Mouse (Mus musculus): ENCODE results near the gene Slc2a3. TPM values are rescaled to one million over a fixed set of nuclear protein-coding genes. Genes with fewer than 3 reads are reported as not detected.
"Not testable (repeated sequence)": the region's sequence is repeated elsewhere in the genome, so short reads cannot be mapped to it uniquely, and the experiment has no call there.

Slc2a3 gene
- polyA plus RNA-seq, 1 experiment from 2014 or later, result 9.3 TPM

DNA sequence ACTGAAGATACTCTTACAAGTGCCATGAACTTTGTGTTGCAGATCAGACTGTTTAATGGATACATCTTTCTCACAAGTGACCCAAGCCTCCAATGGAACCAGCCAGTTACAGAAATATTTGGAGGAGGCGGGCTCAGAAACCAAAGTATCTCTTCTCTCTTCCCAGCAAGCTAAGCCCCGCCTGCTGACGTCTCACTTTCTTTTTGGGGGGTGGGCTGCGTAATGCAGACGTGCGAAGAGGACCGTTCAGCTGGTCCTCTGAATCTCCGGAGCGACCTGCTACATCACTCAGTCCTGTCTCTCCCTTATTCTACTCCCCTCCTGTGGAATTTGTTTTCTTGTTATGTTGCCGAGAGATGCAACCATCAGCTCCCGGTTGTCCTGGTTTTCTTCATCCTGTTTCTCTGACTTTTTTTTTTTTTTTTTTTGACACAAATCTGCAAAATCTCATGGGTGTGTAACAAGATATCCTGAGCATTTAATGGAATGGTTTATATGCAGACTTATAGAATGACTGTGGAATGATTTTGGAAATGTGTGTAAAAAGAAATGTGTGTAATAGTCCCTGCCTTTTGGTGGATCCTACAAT, 40.3 kb downstream of the Slc2a3 start:
- Histone ChIP-seq H3K27me3 (peaks cover 10% of the 10 kb centered on the region; the same call in 1 of the 2 replicates), H3K4me2 (peak overlapping the region; percentile 57), H3K4me1 (peaks cover 13% of the 10 kb centered on the region), H3K36me3 (ENCODE audit: poor library complexity, severe bottlenecking) (no peaks in the 10 kb centered on the region), H3K27ac (no peak overlapping the region), H3K9me3 (replicated peaks) (no peaks in the 10 kb centered on the region), H3K9ac (no peak overlapping the region), H3K4me3 (peak overlapping the region; percentile 39)
- peak; percentile 74 for ATAC-seq
- under 1% methylated on average over 11 of the region's 11 CpGs for WGBS

DNA sequence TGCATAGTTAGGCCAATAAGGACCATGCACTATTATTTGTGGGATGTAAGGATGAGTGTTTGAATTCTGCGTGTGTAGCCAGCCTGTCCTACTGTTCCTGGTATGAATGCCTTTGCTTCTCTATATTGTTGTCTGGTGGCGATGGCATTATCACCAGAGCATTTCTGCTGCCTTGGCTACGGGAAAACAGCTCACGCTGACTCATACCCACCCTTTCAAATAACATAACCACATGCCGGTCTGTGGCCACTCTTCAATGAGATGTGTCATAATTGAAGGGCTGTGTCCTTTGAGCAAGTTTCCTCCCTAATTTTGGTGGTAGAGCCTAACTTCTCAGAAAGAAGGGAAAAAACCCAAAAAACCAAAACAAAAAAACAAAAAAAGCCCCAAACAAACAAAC, 42.7 kb downstream of the Slc2a3 start:
- no peaks in the 10 kb centered on the region for H3K9me3 ChIP-seq (replicated peaks)
- no peak overlapping the region for H3K4me3 ChIP-seq
- no peak overlapping the region for H3K9ac ChIP-seq
- H3K4me2 ChIP-seq, result no peak overlapping the region
- no peaks in the 10 kb centered on the region for H3K36me3 ChIP-seq (ENCODE audit: poor library complexity, severe bottlenecking)
- ATAC-seq, result no peak
- peaks cover 9% of the 10 kb centered on the region; the same call in 1 of the 2 replicates for H3K27me3 ChIP-seq
- no peak overlapping the region for H3K27ac ChIP-seq
- WGBS, result 60% methylated on average over 5 of the region's 5 CpGs
- H3K4me1 ChIP-seq, result no peaks in the 10 kb centered on the region

DNA sequence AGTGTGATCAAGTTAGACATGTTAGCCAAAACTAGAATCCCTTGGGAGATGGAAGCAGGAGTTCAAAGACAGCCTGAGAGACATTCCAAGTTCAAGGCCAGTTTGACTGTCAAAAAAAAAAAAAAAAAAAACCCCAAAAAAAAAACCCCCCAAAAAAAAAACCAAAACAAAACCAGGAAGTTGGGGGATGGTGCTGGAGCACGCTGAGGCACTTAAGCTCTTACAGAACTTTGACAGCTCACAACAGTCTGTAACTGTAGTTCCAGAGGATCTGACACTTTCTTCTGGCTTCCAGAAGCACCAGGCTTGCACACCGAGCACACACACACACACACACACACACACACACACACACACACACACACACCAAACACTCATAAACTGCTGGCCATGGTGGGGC, 45.5 kb downstream of the Slc2a3 start:
- H3K27me3 ChIP-seq, result no peaks in the 10 kb centered on the region
- no peaks in the 10 kb centered on the region for H3K36me3 ChIP-seq (ENCODE audit: poor library complexity, severe bottlenecking)
- 79% methylated on average over 2 of the region's 2 CpGs for WGBS
- H3K9me3 ChIP-seq (replicated peaks), result no peaks in the 10 kb centered on the region
- H3K4me3 ChIP-seq, result no peak overlapping the region
- no peak overlapping the region for H3K9ac ChIP-seq
- no peaks in the 10 kb centered on the region for H3K4me1 ChIP-seq
- no peak for ATAC-seq
- H3K4me2 ChIP-seq, result no peak overlapping the region
- no peak overlapping the region for H3K27ac ChIP-seq

DNA sequence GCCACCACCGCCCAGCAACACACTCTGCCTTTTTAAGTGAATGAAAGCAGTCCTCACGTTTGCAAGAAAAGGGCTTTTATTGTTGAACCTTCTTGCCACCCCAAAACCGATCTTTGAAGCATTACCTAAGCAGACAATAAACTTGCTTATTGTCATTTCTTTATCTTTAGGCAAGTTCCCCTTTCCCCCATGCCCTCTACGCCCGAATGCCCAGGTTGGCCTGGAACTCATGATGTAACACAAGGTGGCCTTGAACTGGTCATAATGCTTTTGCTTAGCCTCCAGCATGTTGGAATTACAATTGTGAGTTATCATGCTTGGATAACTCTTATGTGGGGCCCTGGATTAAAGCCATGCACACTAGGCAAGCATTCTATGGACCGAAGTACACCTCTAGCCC, 50.9 kb downstream of the Slc2a3 start:
- Histone ChIP-seq H3K36me3 (ENCODE audit: poor library complexity, severe bottlenecking) (no peaks in the 10 kb centered on the region), H3K27me3 (no peaks in the 10 kb centered on the region), H3K27ac (no peak overlapping the region), H3K9ac (no peak overlapping the region), H3K4me2 (no peak overlapping the region), H3K4me3 (no peak overlapping the region), H3K9me3 (replicated peaks) (no peaks in the 10 kb centered on the region), H3K4me1 (no peaks in the 10 kb centered on the region)
- no peak for ATAC-seq
- WGBS, result 80% methylated on average over 6 of the region's 6 CpGs

DNA sequence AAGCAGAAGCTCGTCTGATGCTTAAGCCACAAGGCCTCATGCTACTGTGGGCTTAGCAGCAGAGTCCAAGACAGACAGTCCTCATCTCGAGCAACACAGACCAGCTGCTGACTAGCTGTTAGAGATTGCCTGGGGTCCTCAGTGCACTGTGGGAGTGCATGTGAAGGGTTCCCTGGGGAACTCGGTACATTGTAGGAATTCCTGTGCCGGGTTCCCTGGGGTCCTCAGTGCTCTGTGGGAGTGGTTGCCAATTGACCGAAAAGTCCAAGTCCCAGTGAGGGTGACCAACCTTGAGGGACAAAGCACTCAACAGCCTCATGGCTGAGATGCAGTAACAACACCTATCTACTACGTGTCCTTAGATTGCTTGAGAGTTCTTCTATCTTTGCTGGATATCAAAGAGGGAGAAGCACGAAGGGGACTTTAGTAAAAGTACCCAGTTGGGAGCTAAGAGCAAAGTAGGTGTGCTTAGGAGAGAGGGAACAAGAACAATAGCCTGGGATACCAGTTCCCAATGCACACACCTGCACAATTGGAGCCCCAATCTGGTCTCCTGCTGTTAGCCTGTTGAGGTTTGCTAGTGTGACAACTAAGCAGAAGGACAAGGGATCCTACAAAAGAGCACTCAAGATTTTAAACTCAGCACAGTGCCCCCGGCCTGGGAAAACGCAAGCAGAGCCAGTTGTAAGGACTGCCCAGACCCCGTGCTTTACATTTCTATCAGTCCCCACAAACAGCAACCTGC, 56.8 kb downstream of the Slc2a3 start:
- H3K27ac ChIP-seq, result no peak overlapping the region
- H3K36me3 ChIP-seq (ENCODE audit: poor library complexity, severe bottlenecking), result no peaks in the 10 kb centered on the region
- no peak for ATAC-seq
- peaks cover 35% of the 10 kb centered on the region for H3K27me3 ChIP-seq
- no peak overlapping the region for H3K4me2 ChIP-seq
- no peaks in the 10 kb centered on the region for H3K9me3 ChIP-seq (replicated peaks)
- no peak overlapping the region for H3K9ac ChIP-seq
- peaks cover 22% of the 10 kb centered on the region for H3K4me1 ChIP-seq
- 23% methylated on average over 10 of the region's 10 CpGs for WGBS
- no peak overlapping the region for H3K4me3 ChIP-seq

DNA sequence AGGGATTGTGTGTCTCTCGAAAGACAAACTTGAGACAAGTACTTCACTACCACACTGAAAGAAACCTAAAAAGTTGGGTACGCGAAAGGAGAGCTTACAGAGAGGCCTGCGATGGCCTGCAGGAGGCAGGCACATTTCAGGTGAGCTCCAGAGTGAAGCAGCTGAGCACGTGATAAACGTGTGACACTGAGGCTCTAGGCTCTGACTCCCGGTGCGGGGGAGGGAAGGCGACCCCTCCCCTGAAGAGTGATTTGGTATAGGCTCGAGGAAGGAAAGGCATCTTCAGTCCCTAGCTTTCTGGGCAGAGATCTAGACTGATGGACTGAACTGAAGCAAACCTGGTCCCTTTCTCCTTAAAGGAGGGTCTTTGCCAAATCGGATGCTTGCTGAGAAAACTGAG, 58.1 kb downstream of the Slc2a3 start:
- H3K4me3 ChIP-seq, result no peak overlapping the region
- H3K27ac ChIP-seq, result no peak overlapping the region
- H3K4me2 ChIP-seq, result no peak overlapping the region
- H3K27me3 ChIP-seq, result peaks cover 35% of the 10 kb centered on the region
- 22% methylated on average over 11 of the region's 11 CpGs for WGBS
- no peaks in the 10 kb centered on the region for H3K36me3 ChIP-seq (ENCODE audit: poor library complexity, severe bottlenecking)
- 0 out of 2 replicates have a peak overlapping the region, but pooled peaks have one; percentile 16 for H3K9ac ChIP-seq
- H3K4me1 ChIP-seq, result peaks cover 22% of the 10 kb centered on the region
- no peaks in the 10 kb centered on the region for H3K9me3 ChIP-seq (replicated peaks)
- no peak for ATAC-seq

DNA sequence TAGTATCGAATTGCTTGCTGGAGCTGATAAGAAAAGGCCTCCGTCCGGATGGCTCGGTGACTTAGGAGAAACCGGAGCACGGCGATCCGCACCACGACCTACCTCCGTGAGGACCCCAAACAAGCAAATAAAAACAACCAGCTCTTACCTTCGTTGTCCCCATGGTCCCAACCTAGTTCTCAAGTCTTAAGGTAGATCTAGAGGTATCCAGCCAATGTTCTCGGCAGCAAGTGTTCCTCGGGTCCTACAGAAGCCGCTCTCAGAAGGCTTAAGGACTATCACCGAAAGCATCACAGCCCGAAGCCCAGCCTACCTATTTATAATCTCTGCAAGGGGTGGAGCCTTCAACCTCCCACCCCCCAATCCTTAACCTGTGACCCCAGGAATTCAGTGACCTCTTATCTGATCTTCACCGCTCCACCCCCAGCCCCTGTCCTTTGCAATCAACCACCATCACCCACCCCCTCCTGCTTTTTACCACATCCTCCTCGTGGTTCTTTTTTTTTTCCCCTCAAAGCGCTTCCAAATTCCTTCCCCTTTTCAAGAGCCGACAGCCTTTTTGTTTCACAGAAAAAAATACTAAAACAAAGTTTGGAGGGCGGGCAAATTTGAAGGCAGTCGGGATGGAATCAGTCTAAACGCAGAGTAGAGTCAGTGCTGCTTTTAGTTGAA, 59.1 kb downstream of the Slc2a3 start:
- Histone ChIP-seq H3K9me3 (replicated peaks) (no peaks in the 10 kb centered on the region), H3K4me1 (peaks cover 22% of the 10 kb centered on the region), H3K27ac (no peak overlapping the region), H3K4me3 (peak overlapping the region; percentile 50), H3K9ac (peak overlapping the region; percentile 65), H3K27me3 (peaks cover 35% of the 10 kb centered on the region), H3K4me2 (peak overlapping the region; percentile 73), H3K36me3 (ENCODE audit: poor library complexity, severe bottlenecking) (no peaks in the 10 kb centered on the region)
- 2% methylated on average over 23 of the region's 23 CpGs for WGBS
- peak; percentile 67 for ATAC-seq

DNA sequence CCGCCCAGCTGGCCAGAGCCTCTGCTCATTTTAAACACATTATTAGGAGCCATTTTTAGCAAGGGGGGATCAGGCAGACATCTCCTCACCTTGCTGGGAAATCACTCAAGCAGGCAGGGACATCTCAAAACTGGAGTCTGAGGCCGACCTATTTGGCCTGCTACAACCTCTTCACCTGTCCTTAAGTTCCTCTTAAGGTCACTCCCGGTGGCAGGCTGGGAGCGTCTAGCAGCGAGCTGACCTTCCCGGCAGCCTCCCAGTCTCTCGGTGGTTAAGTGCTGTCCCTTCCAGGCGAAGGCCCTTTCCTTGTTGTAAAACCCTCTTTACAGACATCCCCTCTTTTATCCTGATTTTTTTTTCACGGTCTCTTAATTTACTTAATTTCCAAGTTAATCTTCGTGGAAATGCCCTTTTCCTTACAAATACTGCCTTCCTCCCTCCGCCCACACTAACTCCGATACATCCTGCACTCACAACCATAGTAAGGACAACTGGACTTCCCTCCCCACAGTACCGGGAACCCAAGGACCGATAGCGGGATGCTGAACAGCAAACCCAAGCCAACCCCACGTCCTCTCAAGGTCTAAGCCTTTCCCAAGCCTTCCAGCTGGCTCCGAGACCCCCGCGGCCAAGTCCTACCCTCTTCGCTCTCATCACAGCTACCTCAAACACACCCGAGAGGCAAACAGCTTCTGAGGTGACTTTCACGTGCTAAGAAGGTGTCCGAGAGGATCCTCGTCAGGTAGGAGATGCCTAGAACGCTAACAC, 59.8 kb downstream of the Slc2a3 start:
- peak overlapping the region; percentile 65 for H3K9ac ChIP-seq
- H3K4me3 ChIP-seq, result peak overlapping the region; percentile 50
- H3K4me1 ChIP-seq, result peaks cover 22% of the 10 kb centered on the region
- no peaks in the 10 kb centered on the region for H3K36me3 ChIP-seq (ENCODE audit: poor library complexity, severe bottlenecking)
- H3K4me2 ChIP-seq, result peak overlapping the region; percentile 73
- no peaks in the 10 kb centered on the region for H3K9me3 ChIP-seq (replicated peaks)
- no peak overlapping the region for H3K27ac ChIP-seq
- no peak for ATAC-seq
- 3% methylated on average over 25 of the region's 25 CpGs for WGBS
- H3K27me3 ChIP-seq, result peaks cover 35% of the 10 kb centered on the region

DNA sequence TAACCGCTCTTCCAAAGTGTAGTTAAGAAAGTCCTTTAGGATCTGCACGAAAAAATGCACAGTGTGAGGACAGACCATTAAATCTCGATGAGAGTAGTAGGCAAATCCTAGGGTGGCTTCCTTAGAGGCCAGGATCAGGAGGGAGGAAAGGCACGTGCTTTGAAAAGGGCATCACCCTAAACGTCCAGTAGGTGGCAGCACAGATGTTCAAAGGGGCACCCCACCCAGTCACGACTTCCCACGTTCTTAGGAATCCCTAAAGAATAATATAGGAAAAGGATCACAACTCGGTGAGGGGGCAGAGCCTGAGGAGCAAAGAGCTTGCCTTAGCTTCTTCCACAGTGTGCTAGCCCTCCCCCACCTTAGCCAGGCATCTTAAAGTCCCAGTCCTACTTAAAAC, 61.5 kb downstream of the Slc2a3 start:
- no peaks in the 10 kb centered on the region for H3K9me3 ChIP-seq (replicated peaks)
- peaks cover 22% of the 10 kb centered on the region for H3K4me1 ChIP-seq
- 14% methylated on average over 8 of the region's 8 CpGs for WGBS
- H3K27ac ChIP-seq, result no peak overlapping the region
- H3K36me3 ChIP-seq (ENCODE audit: poor library complexity, severe bottlenecking), result peaks cover 3% of the 10 kb centered on the region; the same call in 1 of the 2 replicates
- H3K9ac ChIP-seq, result no peak overlapping the region
- peak overlapping the region; percentile 41 for H3K4me2 ChIP-seq
- peak overlapping the region; percentile 7; the same call in 1 of the 2 replicates for H3K4me3 ChIP-seq
- H3K27me3 ChIP-seq, result peaks cover 33% of the 10 kb centered on the region
- peak; percentile 65 for ATAC-seq

DNA sequence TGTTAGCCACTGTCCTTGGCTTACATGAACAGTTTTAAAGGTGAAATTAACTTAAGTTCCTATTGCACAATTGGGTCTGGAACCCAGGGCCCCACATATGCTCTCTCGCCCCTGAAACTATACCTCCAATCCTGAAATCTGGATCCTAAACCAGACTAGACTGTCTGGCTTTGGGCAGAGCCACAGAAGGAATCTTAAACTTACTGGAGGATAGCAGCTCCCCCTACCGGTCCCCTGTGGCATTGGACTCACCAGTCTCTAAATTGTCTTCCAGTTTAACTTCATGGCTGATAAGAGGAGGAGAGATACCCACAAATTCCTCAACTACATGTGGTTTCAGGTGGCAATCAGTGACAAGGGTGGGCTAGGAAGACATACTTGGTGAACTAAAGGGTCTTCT, 81.5 kb downstream of the Slc2a3 start:
- no peak overlapping the region for H3K4me3 ChIP-seq
- H3K9ac ChIP-seq, result no peak overlapping the region
- no peak overlapping the region for H3K4me2 ChIP-seq
- ATAC-seq, result peak; percentile 24; the same call in 1 of the 2 replicates
- WGBS, result 25% methylated on average over 2 of the region's 2 CpGs
- H3K27me3 ChIP-seq, result no peaks in the 10 kb centered on the region
- H3K27ac ChIP-seq, result no peak overlapping the region
- H3K4me1 ChIP-seq, result no peaks in the 10 kb centered on the region
- no peaks in the 10 kb centered on the region for H3K9me3 ChIP-seq (replicated peaks)
- no peaks in the 10 kb centered on the region for H3K36me3 ChIP-seq (ENCODE audit: poor library complexity, severe bottlenecking)

DNA sequence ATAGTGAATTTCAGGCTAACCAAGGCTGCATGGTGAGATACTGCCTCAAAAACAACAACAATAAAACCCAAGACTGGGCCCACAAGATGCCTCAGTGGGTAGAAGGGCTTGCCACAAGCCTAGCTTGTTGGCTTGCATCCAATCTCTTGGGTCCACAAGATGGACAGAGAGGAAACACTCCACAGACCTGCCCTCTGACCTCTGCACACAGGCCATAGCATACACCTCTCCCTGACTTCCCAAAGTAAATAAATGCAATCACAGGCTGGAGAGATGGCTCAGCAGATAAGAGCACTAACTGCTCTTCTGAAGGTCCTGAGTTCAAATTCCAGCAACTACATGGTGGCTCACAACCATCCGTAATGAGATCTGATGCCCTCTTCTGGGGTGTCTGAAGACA, 83.2 kb downstream of the Slc2a3 start:
- not testable (repeated sequence) for H3K27me3 ChIP-seq; H3K9me3 ChIP-seq (replicated peaks); ATAC-seq; H3K36me3 ChIP-seq (ENCODE audit: poor library complexity, severe bottlenecking); H3K4me1 ChIP-seq; H3K9ac ChIP-seq; H3K4me2 ChIP-seq; H3K4me3 ChIP-seq; H3K27ac ChIP-seq
- WGBS, result 92% methylated on average over 1 of the region's 1 CpGs

DNA sequence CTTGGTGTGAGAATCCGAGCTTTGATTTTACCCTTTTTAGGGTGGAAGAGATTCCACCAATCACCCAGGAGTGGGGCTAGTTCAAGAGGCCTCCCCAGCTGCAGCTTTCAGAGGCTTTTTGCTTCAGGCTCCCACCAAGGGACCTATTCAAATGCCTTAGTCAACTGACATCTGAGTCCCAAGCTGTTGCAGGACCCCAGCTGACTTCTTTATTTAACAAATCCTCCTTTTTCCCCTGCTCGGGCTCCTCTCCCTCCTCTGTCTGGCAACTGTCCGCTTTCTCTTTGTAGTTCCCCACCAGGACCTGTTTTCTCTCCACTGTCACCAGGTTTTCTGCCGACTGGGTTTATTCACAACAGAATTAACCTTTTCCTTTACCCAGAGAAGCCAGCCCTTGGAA, 85.6 kb downstream of the Slc2a3 start:
- Histone ChIP-seq H3K27me3 (no peaks in the 10 kb centered on the region), H3K27ac (no peak overlapping the region), H3K9me3 (replicated peaks) (no peaks in the 10 kb centered on the region), H3K4me2 (no peak overlapping the region), H3K4me3 (no peak overlapping the region), H3K36me3 (ENCODE audit: poor library complexity, severe bottlenecking) (no peaks in the 10 kb centered on the region), H3K9ac (no peak overlapping the region), H3K4me1 (no peaks in the 10 kb centered on the region)
- 3% methylated on average over 4 of the region's 4 CpGs for WGBS
- ATAC-seq, result no peak
